Mouse (Mus musculus) liver, embryonic 14.5 days (tissue): ENCODE measurements at regions not wholly inside any gene's neighbourhood (a gene's known extent, or its start where the extent isn't known, plus 50 kb on each side); places are given as distances from the start of the nearest gene placed in this dataset.
A peak's percentile ranks its signal among the peaks of the same experiment; 100 is the strongest.

Experiments used
- ATAC-seq: fragments of 200-750 bp; cut with Nextera tagmentation; 2 replicates; pipeline ENCODE4 v1.8.0; 2017; ENCODE audit warnings: moderate number of reproducible peaks, mild to moderate bottlenecking, moderate library complexity; ENCODE audit not compliant: insufficient read depth
- DNase-seq, 3 experiments: peaks; one replicate each; pipeline ENCODE4 v3.0.0-alpha.2; 2012 to 2013; ENCODE audit warnings: low read depth in 3 of 3, low spot score in 3 of 3
- H3K27ac ChIP-seq: fragments of 300-500 bp; sonication (generic); 2 replicates; pipeline ENCODE4 v1.5.1; 2014; ENCODE audit warnings: moderate library complexity, mild to moderate bottlenecking, control low read depth, inconsistent platforms
- H3K27me3 ChIP-seq: fragments of 300-500 bp; sonication (generic); 2 replicates; pipeline ENCODE4 v1.6.1; 2014; ENCODE audit warnings: mild to moderate bottlenecking, low read length, moderate library complexity; ENCODE audit not compliant: control insufficient read depth, insufficient read depth
- H3K36me3 ChIP-seq: fragments of 300-500 bp; sonication (generic); replicated peaks from 2 replicates; pipeline ENCODE4 v1.6.1; 2014; ENCODE audit warnings: low read depth; ENCODE audit not compliant: control insufficient read depth, insufficient read depth
- H3K4me1 ChIP-seq, 2 experiments: fragments of 200-500 bp in 1 of 2; fragments of 300-500 bp in 1 of 2; sonication (generic) in 1 of 2; replicated peaks; 2 replicates each; pipeline ENCODE4 v1.6.1; 2012 to 2014; ENCODE audit warnings: antibody characterized with exemption in 1 of 2, inconsistent platforms in 1 of 2, low read length in 1 of 2; ENCODE audit not compliant: control insufficient read depth in 2 of 2, insufficient read depth in 2 of 2
- H3K4me2 ChIP-seq: fragments of 300-500 bp; sonication (generic); 2 replicates; pipeline ENCODE4 v1.6.1; 2014; ENCODE audit warnings: low read depth, mild to moderate bottlenecking, control low read depth, moderate library complexity
- H3K4me3 ChIP-seq, 2 experiments: fragments of 200-500 bp in 1 of 2; fragments of 300-500 bp in 1 of 2; sonication (generic) in 1 of 2; 2 replicates each; pipeline ENCODE4 v1.5.1; 2012 to 2014; ENCODE audit warnings: low read depth in 2 of 2, low read length in 2 of 2, mild to moderate bottlenecking in 2 of 2, control low read depth in 1 of 2, inconsistent platforms in 1 of 2, moderate library complexity in 1 of 2; ENCODE audit not compliant: insufficient read depth in 1 of 2
- H3K9ac ChIP-seq: fragments of 300-500 bp; sonication (generic); replicated peaks from 2 replicates; pipeline ENCODE4 v1.6.1; 2014; ENCODE audit warnings: mild to moderate bottlenecking, control low read depth, moderate library complexity
- H3K9me3 ChIP-seq: fragments of 300-500 bp; sonication (generic); 2 replicates; pipeline ENCODE4 v1.6.1; 2016; ENCODE audit warnings: low read length, mixed read lengths; ENCODE audit not compliant: control insufficient read depth
- CTCF ChIP-seq: IDR thresholded peaks from 2 replicates; pipeline ENCODE4 v1.5.1; 2016; ENCODE audit warnings: antibody characterized with exemption, low read depth, control low read depth
- EP300 ChIP-seq: IDR thresholded peaks from 2 replicates; pipeline ENCODE4 v1.6.1; 2016; ENCODE audit warnings: antibody characterized with exemption, low read depth
- WGBS: fragments of 180-500 bp; shearing (Covaris S2); extraction: QIAGEN DNeasy Blood & Tissue Kit; methylation state at CpG from one replicate; pipeline ENCODE4 v1.1.7; 2014; ENCODE audit not compliant: insufficient replicate concordance; 5-methylcytosine and 5-hydroxymethylcytosine counted together

- H3K9ac ChIP-seq, result no peak overlapping the region
- H3K4me3 ChIP-seq, result no peak overlapping the region
- ATAC-seq, result no peak
- H3K27me3 ChIP-seq, result no peaks in the 10 kb centered on the region
- no peaks in the 10 kb centered on the region for H3K4me1 ChIP-seq
- no peak overlapping the region for H3K27ac ChIP-seq
- peak; percentile 12; the same call in 1 of the 2 replicates for TF ChIP-seq CTCF
- no peak for TF ChIP-seq EP300
- H3K9me3 ChIP-seq, result no peaks in the 10 kb centered on the region
- H3K4me2 ChIP-seq, result no peak overlapping the region
- H3K36me3 ChIP-seq, result no peaks in the 10 kb centered on the region
- WGBS, result 48% methylated on average over 10 of the region's 10 CpGs
- DNase-seq, result no peak
Observed at GRCm38 (mm10) chr1:81516575-81517210, 439.9 kb downstream of the Nyap2 start.

GRCm38 (mm10) chr1:81520420-81521273, 443.9 kb downstream of the Nyap2 start:
- no peaks in the 10 kb centered on the region for H3K36me3 ChIP-seq
- DNase-seq, result no peak
- H3K4me3 ChIP-seq, result no peak overlapping the region
- TF ChIP-seq CTCF, result no peak
- TF ChIP-seq EP300, result no peak
- ATAC-seq, result no peak
- 67% methylated on average over 9 of the region's 9 CpGs for WGBS
- no peaks in the 10 kb centered on the region for H3K9me3 ChIP-seq
- H3K4me1 ChIP-seq, result no peaks in the 10 kb centered on the region
- H3K9ac ChIP-seq, result no peak overlapping the region
- no peaks in the 10 kb centered on the region for H3K27me3 ChIP-seq
- no peak overlapping the region for H3K4me2 ChIP-seq
- H3K27ac ChIP-seq, result no peak overlapping the region

- Histone ChIP-seq H3K9me3 (no peaks in the 10 kb centered on the region), H3K27ac (no peak overlapping the region), H3K4me3 (no peak overlapping the region), H3K4me2 (no peak overlapping the region), H3K27me3 (no peaks in the 10 kb centered on the region), H3K36me3 (no peaks in the 10 kb centered on the region), H3K4me1 (no peaks in the 10 kb centered on the region), H3K9ac (no peak overlapping the region)
- ATAC-seq (no peak), DNase-seq (no peak)
- TF ChIP-seq EP300 (no peak), CTCF (no peak)
- WGBS, result 72% methylated on average over 3 of the region's 3 CpGs
Observed at GRCm38 (mm10) chr1:81522929-81523328, 446.2 kb downstream of the Nyap2 start.

- no peaks in the 10 kb centered on the region for H3K9me3 ChIP-seq
- no peak overlapping the region for H3K9ac ChIP-seq
- no peak for TF ChIP-seq EP300
- TF ChIP-seq CTCF, result no peak
- H3K4me2 ChIP-seq, result no peak overlapping the region
- no peak overlapping the region for H3K27ac ChIP-seq
- H3K4me3 ChIP-seq, result no peak overlapping the region
- H3K4me1 ChIP-seq, result no peaks in the 10 kb centered on the region
- H3K27me3 ChIP-seq, result no peaks in the 10 kb centered on the region
- no peaks in the 10 kb centered on the region for H3K36me3 ChIP-seq
- ATAC-seq, result no peak
- no peak for DNase-seq
Observed at GRCm38 (mm10) chr1:81525821-81526220, 449.1 kb downstream of the Nyap2 start.

GRCm38 (mm10) chr1:81537836-81538235, 461.1 kb downstream of the Nyap2 start:
- WGBS, result 58% methylated on average over 5 of the region's 5 CpGs
- DNase-seq, result no peak
- H3K27ac ChIP-seq, result no peak overlapping the region
- H3K9me3 ChIP-seq, result no peaks in the 10 kb centered on the region
- H3K9ac ChIP-seq, result no peak overlapping the region
- TF ChIP-seq CTCF (no peak), EP300 (no peak)
- no peaks in the 10 kb centered on the region for H3K27me3 ChIP-seq
- H3K4me1 ChIP-seq, result no peaks in the 10 kb centered on the region
- H3K4me2 ChIP-seq, result no peak overlapping the region
- no peak for ATAC-seq
- no peaks in the 10 kb centered on the region for H3K36me3 ChIP-seq
- no peak overlapping the region for H3K4me3 ChIP-seq
